Mouse (Mus musculus) G1E-ER4 (cell line): Measurements from ENCODE around the gene Cpped1. TPM values are rescaled to one million over a fixed set of nuclear protein-coding genes. Genes with fewer than 3 reads are reported as not detected.

ENCODE experiments used
- GATA1 ChIP-seq: IDR thresholded peaks from one replicate; pipeline ENCODE4 v1.8.0; 2012; ENCODE audit warnings: low read length, inconsistent platforms
- polyA plus RNA-seq: library from polyadenylated mRNA; stranded (reverse); fragments of >175 nt; gene quantifications from 2 replicates; pipeline ENCODE4 v1.2.3, GENCODE M21; 2012

The Cpped1 gene
- polyA plus RNA-seq, 1 experiment, result 18.3 TPM

DNA sequence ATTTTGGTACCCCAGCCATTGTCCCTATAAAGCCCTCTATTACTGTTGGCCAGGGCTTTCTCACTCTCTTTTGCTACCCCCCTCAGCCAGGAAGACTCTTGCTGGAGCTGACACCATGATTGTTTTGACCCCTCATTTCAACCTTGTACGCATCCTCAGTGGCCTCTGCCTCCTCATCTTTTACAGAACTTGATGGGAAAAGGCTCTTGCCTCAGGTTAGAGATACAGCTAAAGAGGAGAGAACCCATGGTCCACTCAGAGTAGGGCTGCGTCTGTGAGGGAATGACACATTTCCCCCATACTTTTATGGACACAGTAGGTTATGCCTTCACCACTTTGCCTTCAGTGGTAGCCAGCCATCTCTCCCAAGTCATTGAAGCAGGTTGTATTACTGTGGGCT, 155.1 kb downstream of the Cpped1 start:
- no peak for TF ChIP-seq GATA1

Other genes with a start within 250 kb of the Cpped1 start
- not detected in 2 replicates for gene Shisa9, start 74.7 kb upstream of the Cpped1 start, polyA plus RNA-seq